In genomic region chr5:122524244-122524643, GRCm38 (mm10) we compare ENCODE assay signal across 13 mouse cellular contexts. TPM values are rescaled to one million over a fixed set of nuclear protein-coding genes. Genes with fewer than 3 reads are reported as not detected.
DNase-seq lines count a peak whose midpoint lies in the region; ATAC-seq lines count a peak whose summit lies in the region.
"Had no signal": no experiment of that assay in that cellular context is flagged by ENCODE, and none has a peak within 500 bp of the region (broad histone marks: within the 10 kb centered on the region; RNA-seq: fewer than 3 reads in every experiment).

No protein-coding gene starts in this region.

- H3K27ac ChIP-seq in intestine, embryonic 16.5 days (ENCODE audit: low read length): peak overlapping the region; percentile 71; the same call in 1 of the 2 replicates
- H3K27ac ChIP-seq in intestine, embryonic 15.5 days: no peak overlapping the region
- H3K27ac ChIP-seq in embryonic facial prominence, embryonic 10.5 days (replicated peaks): 0 out of 2 replicates have a peak overlapping the region, but pooled peaks have one; percentile 59
- H3K27ac ChIP-seq in heart, embryonic 13.5 days (replicated peaks): peak overlapping the region; percentile 87
- H3K27ac ChIP-seq in limb, embryonic 10.5 days: 0 out of 2 replicates have a peak overlapping the region, but pooled peaks have one; percentile 34
- H3K27ac ChIP-seq in forebrain, embryonic 13.5 days: no peak overlapping the region
- H3K27ac ChIP-seq: forebrain, embryonic 15.5 days; hindbrain, embryonic 13.5 days had no signal

- WGBS in intestine, embryonic 16.5 days: 69% methylated on average over 3 of the region's 3 CpGs
- WGBS in intestine, embryonic 15.5 days: 74% methylated on average over 3 of the region's 3 CpGs
- WGBS in embryonic facial prominence, embryonic 10.5 days: 76% methylated on average over 3 of the region's 3 CpGs
- WGBS in heart, embryonic 13.5 days: 47% methylated on average over 3 of the region's 3 CpGs
- 87% methylated on average over 3 of the region's 3 CpGs for WGBS in limb, embryonic 10.5 days
- 47% methylated on average over 3 of the region's 3 CpGs for WGBS in forebrain, embryonic 13.5 days

- DNase-seq in embryonic facial prominence, embryonic 10.5 days (ENCODE audit: low spot score): no peak
- DNase-seq in limb, embryonic 10.5 days (ENCODE audit: low spot score): no peak
- no peak for DNase-seq in ovary, postnatal 14 days (ENCODE audit: low spot score)
- DNase-seq: gastrocnemius, postnatal 25 days; spleen, adult 18-20 months had no signal

- H3K27me3 ChIP-seq in intestine, embryonic 16.5 days (replicated peaks; ENCODE audit: control insufficient read depth, insufficient read depth, low read length): no peaks in the 10 kb centered on the region
- no peaks in the 10 kb centered on the region for H3K27me3 ChIP-seq in intestine, embryonic 15.5 days (replicated peaks)
- no peaks in the 10 kb centered on the region for H3K27me3 ChIP-seq in embryonic facial prominence, embryonic 10.5 days (replicated peaks; ENCODE audit: low read depth, poor library complexity, severe bottlenecking)
- H3K27me3 ChIP-seq in heart, embryonic 13.5 days (replicated peaks): no peaks in the 10 kb centered on the region
- H3K27me3 ChIP-seq in limb, embryonic 10.5 days (ENCODE audit: low read depth, poor library complexity, severe bottlenecking): no peaks in the 10 kb centered on the region
- no peaks in the 10 kb centered on the region for H3K27me3 ChIP-seq in forebrain, embryonic 13.5 days
- H3K27me3 ChIP-seq: forebrain, embryonic 15.5 days; hindbrain, embryonic 13.5 days; limb, embryonic 15.5 days had no signal

- ATAC-seq in intestine, embryonic 16.5 days: no peak
- ATAC-seq in intestine, embryonic 15.5 days: no peak
- ATAC-seq in heart, embryonic 13.5 days (ENCODE audit: extremely low read depth, insufficient number of reproducible peaks, low FRiP score, low TSS enrichment): no peak
- ATAC-seq in forebrain, embryonic 13.5 days: no peak
- ATAC-seq: forebrain, embryonic 15.5 days had no signal

- peaks cover 61% of the 10 kb centered on the region for H3K4me1 ChIP-seq in intestine, embryonic 16.5 days (ENCODE audit: control insufficient read depth, insufficient read depth, low read length)
- peaks cover 60% of the 10 kb centered on the region for H3K4me1 ChIP-seq in intestine, embryonic 15.5 days (replicated peaks)
- peaks cover 55% of the 10 kb centered on the region for H3K4me1 ChIP-seq in embryonic facial prominence, embryonic 10.5 days
- H3K4me1 ChIP-seq in heart, embryonic 13.5 days: peaks cover 80% of the 10 kb centered on the region
- peaks cover 44% of the 10 kb centered on the region for H3K4me1 ChIP-seq in limb, embryonic 10.5 days
- H3K4me1 ChIP-seq in forebrain, embryonic 13.5 days: peaks cover 9% of the 10 kb centered on the region

- no peak overlapping the region for H3K9ac ChIP-seq in intestine, embryonic 16.5 days (ENCODE audit: low read depth, low read length)
- no peak overlapping the region for H3K9ac ChIP-seq in intestine, embryonic 15.5 days
- peak overlapping the region; percentile 66 for H3K9ac ChIP-seq in heart, embryonic 13.5 days
- H3K9ac ChIP-seq in forebrain, embryonic 13.5 days: no peak overlapping the region
- H3K9ac ChIP-seq: forebrain, embryonic 15.5 days; hindbrain, embryonic 13.5 days; limb, embryonic 15.5 days had no signal

- no peaks in the 10 kb centered on the region for H3K36me3 ChIP-seq in intestine, embryonic 16.5 days (ENCODE audit: control insufficient read depth, insufficient read depth, low read length)
- no peaks in the 10 kb centered on the region for H3K36me3 ChIP-seq in intestine, embryonic 15.5 days
- peaks cover 5% of the 10 kb centered on the region; the same call in 1 of the 2 replicates for H3K36me3 ChIP-seq in embryonic facial prominence, embryonic 10.5 days (replicated peaks)
- H3K36me3 ChIP-seq in heart, embryonic 13.5 days: no peaks in the 10 kb centered on the region
- H3K36me3 ChIP-seq in limb, embryonic 10.5 days: peaks cover 9% of the 10 kb centered on the region
- H3K36me3 ChIP-seq in forebrain, embryonic 13.5 days (ENCODE audit: poor library complexity, severe bottlenecking): 0 out of 2 replicates have a peak, but pooled peaks cover 5% of the 10 kb centered on the region
- H3K36me3 ChIP-seq: forebrain, embryonic 15.5 days; limb, embryonic 15.5 days had no signal

- no peaks in the 10 kb centered on the region for H3K9me3 ChIP-seq in intestine, embryonic 16.5 days (ENCODE audit: control insufficient read depth, low read length)
- H3K9me3 ChIP-seq in intestine, embryonic 15.5 days: no peaks in the 10 kb centered on the region
- no peaks in the 10 kb centered on the region for H3K9me3 ChIP-seq in embryonic facial prominence, embryonic 10.5 days
- no peaks in the 10 kb centered on the region for H3K9me3 ChIP-seq in heart, embryonic 13.5 days
- H3K9me3 ChIP-seq in limb, embryonic 10.5 days (replicated peaks): no peaks in the 10 kb centered on the region
- no peaks in the 10 kb centered on the region for H3K9me3 ChIP-seq in forebrain, embryonic 13.5 days (replicated peaks)
- H3K9me3 ChIP-seq: forebrain, embryonic 15.5 days; hindbrain, embryonic 13.5 days; limb, embryonic 15.5 days had no signal

- no peak overlapping the region for H3K4me3 ChIP-seq in intestine, embryonic 16.5 days (ENCODE audit: low read length)
- H3K4me3 ChIP-seq in intestine, embryonic 15.5 days (replicated peaks): no peak overlapping the region
- no peak overlapping the region for H3K4me3 ChIP-seq in embryonic facial prominence, embryonic 10.5 days
- H3K4me3 ChIP-seq in heart, embryonic 13.5 days: no peak overlapping the region
- H3K4me3 ChIP-seq in limb, embryonic 10.5 days: no peak overlapping the region
- no peak overlapping the region for H3K4me3 ChIP-seq in forebrain, embryonic 13.5 days
- H3K4me3 ChIP-seq: forebrain, embryonic 15.5 days; hindbrain, embryonic 13.5 days; limb, embryonic 15.5 days had no signal

- H3K4me2 ChIP-seq in intestine, embryonic 16.5 days (ENCODE audit: low read depth, low read length): no peak overlapping the region
- H3K4me2 ChIP-seq in intestine, embryonic 15.5 days (replicated peaks): no peak overlapping the region
- no peak overlapping the region for H3K4me2 ChIP-seq in heart, embryonic 13.5 days
- no peak overlapping the region for H3K4me2 ChIP-seq in forebrain, embryonic 13.5 days
- H3K4me2 ChIP-seq: forebrain, embryonic 15.5 days; hindbrain, embryonic 13.5 days; limb, embryonic 15.5 days; midbrain, embryonic 11.5 days had no signal

RNA-seq across cellular contexts. Expression of gene Atp2a2, which starts 22.2 kb away (rescaled TPM):
- 20.4 and 27.2 TPM in 2 replicates for polyA plus RNA-seq in intestine, embryonic 16.5 days (2015; fragmentation: Nextera tagmentation; extraction: Ambion mirVana)
- 33.8 and 36.1 TPM in 2 replicates for polyA plus RNA-seq in intestine, embryonic 15.5 days (2015; fragmentation: Nextera tagmentation; extraction: Ambion mirVana)
- polyA plus RNA-seq in embryonic facial prominence, embryonic 10.5 days (2016; fragmentation: Nextera tagmentation; extraction: Ambion mirVana): 35.3 and 38.1 TPM in 2 replicates
- 221 and 227 TPM in 2 replicates for polyA plus RNA-seq in heart, embryonic 13.5 days (2015; fragmentation: Nextera tagmentation; extraction: Ambion mirVana)
- polyA plus RNA-seq in limb, embryonic 10.5 days (2016; fragmentation: Nextera tagmentation; extraction: Ambion mirVana): 39.0 and 42.9 TPM in 2 replicates
- polyA plus RNA-seq in forebrain, embryonic 13.5 days (2015; fragmentation: Nextera tagmentation; extraction: Ambion mirVana): 32.2 and 34.2 TPM in 2 replicates

Comparison
In these comparisons a context has a peak if more than half of its experiments do, and no peak if none do; other contexts are left out.
1. H3K27ac ChIP-seq: peak in intestine, embryonic 16.5 days (single experiment), embryonic facial prominence, embryonic 10.5 days (single experiment), heart, embryonic 13.5 days (single experiment) and limb, embryonic 10.5 days (single experiment); none in intestine, embryonic 15.5 days (single experiment) and forebrain, embryonic 13.5 days (single experiment).